Mouse (Mus musculus) Patski (cell line): ENCODE measurements around the gene 1700025G04Rik. TPM values are rescaled to one million over a fixed set of nuclear protein-coding genes. Genes with fewer than 3 reads are reported as not detected.
"Not testable (repeated sequence)": the region's sequence is repeated elsewhere in the genome, so short reads cannot be mapped to it uniquely, and the experiment has no call there.

Source experiments
- ATAC-seq: fragments of 100-300 bp; one replicate; pipeline ENCODE4 v1.8.0; 2021
- CTCF ChIA-PET: fragments of 350-600 bp; sonication (Branson Sonifier 250); formaldehyde crosslinking; loops from one replicate; lab custom pipeline; 2022; ENCODE audit warnings: inconsistent platforms; lab: Charles Lee
- POLR2A ChIA-PET: fragments of 350-600 bp; sonication (Branson Sonifier 250); formaldehyde crosslinking; loops from one replicate; lab custom pipeline; 2022; ENCODE audit warnings: antibody characterized with exemption, inconsistent platforms; lab: Charles Lee
- DNase-seq: peaks from one replicate; pipeline ENCODE4 v3.0.0-alpha.2; 2011; ENCODE audit warnings: low read depth, low spot score
- H3K27me3 ChIP-seq: fragments of 371-371 bp; one replicate; pipeline ENCODE4 v1.5.1; 2021
- CTCF ChIP-seq: fragments of 100-300 bp; IDR thresholded peaks from one replicate; pipeline ENCODE4 v1.5.1; 2021
- in situ Hi-C: fragments of 300-500 bp; cut with MboI; formaldehyde crosslinking; loops from 3 replicates; pipeline ENCODE4 v1.11.1; 2018; ENCODE audit warnings: low pct_unique_long_range_greater_than_20kb, mixed read lengths
- polyA plus RNA-seq: library from polyadenylated mRNA; unstranded; gene quantifications from one replicate; pipeline ENCODE4 v1.2.3, GENCODE M21; 2021

Gene 1700025G04Rik
- polyA plus RNA-seq, 1 experiment from 2014 or later: 56.7 TPM

DNA sequence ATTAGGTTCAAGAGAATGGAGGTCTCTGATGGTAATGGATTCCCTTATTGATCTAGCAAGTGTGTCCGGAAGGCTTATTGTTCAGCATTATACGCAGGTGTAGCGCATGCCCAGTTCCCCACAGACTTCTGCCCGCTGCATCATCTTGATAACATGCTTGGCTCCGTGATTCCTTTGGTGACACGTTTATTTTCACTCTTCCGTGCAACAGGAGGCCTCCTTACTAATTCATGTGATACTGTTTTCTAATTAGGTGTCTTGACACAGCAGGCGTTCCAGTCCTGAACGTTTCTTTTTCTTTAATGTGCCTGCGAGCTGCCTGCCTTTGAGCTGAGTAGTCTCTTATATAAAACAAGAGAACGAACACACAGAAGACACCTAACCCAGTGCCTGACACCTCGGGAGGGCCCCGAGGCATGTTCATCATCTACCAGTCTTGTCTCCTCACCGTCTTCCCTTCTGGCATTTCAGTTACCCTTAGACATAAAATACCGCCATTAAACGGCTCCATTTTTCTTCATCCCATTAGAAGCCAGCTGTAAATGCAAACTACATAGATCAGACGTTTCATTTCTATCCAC lies 244.6 kb downstream of the 1700025G04Rik start:
- no peak for TF ChIP-seq CTCF
- in situ Hi-C loops: loop anchor here (25.0 kb wide), 1 partner anchor 667 kb away; no protein-coding TSS in a partner anchor
- POLR2A ChIA-PET: no interaction called here
- CTCF ChIA-PET: interaction anchor here (2.6 kb wide), 1 partner anchor 15 kb away, joined by 6 read pairs; no protein-coding TSS in a partner anchor
- ATAC-seq: no peak
- DNase-seq: no peak
- no peaks in the 10 kb centered on the region for H3K27me3 ChIP-seq

DNA sequence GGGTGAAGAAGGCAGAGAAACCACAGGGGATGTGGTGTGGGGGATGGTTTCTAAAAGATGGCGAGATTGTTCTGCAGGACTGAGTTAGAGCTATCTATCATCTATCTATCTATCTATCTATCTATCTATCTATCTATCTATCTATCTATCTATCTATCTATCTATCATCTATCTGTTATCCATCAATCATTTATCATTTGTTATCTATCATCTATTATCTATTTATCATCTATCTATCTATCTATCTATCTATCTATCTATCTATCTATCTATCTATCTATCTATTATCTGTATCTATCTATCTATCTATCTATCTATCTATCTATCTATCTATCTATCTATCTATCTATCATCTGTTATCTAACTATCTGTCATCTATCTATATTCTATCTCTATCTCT lies 249.6 kb downstream of the 1700025G04Rik start:
- not testable (repeated sequence) for DNase-seq

DNA sequence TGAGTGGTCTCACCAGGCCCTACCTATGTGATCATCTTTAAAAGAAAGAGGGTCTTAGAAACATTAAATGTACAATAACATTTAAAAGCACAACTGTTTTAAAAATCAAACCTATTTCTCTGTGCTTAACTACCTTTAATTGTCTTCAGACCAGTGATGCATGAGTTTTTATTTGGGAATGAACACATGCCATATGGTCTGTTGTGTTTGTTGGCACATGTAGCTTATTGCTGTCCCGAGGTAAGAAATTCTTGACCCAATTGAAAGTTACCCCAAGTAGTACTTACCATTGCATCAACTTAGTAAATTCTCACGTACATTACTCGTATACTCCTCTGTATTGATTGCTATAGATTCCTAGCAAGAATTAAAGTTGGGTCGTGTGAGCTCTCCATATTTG lies 254.7 kb downstream of the 1700025G04Rik start:
- H3K27me3 ChIP-seq: no peaks in the 10 kb centered on the region
- in situ Hi-C loops: loop anchor here (25.0 kb wide), 1 partner anchor 677 kb away; no protein-coding TSS in a partner anchor
- DNase-seq: no peak
- POLR2A ChIA-PET: no interaction called here
- ATAC-seq: no peak
- no peak for TF ChIP-seq CTCF
- CTCF ChIA-PET: interaction anchor here (1.0 kb wide), 1 partner anchor 534 kb away, joined by 3 read pairs; no protein-coding TSS in a partner anchor

More for the DNA sequence above, 249.6 kb downstream of the 1700025G04Rik start:
- CTCF ChIA-PET, H3K27me3 ChIP-seq, ATAC-seq, POLR2A ChIA-PET: not testable (repeated sequence)
- in situ Hi-C loops: loop anchor here (25.0 kb wide), 1 partner anchor 672 kb away; no protein-coding TSS in a partner anchor

DNA sequence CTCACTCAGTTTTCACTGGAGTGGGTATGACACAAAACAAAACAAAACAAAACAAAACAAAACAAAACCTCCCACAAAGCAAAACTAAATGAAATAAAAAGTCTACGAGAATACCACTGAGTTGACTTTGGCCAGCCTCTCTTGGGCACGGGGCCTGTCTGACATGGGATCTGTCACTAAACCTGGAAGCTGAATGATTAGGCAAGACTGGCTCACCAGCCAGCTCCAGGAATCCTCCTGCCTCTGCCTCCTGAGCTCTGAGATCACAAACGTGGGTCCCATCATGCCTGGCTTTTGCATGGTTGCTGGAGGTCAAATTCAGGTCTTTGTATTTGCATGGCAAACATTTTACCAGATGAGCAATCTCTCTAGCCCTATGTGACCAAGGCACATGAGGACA lies 258.1 kb downstream of the 1700025G04Rik start:
- ATAC-seq (no peak), DNase-seq (no peak)
- no peaks in the 10 kb centered on the region for H3K27me3 ChIP-seq
- ChIA-PET POLR2A (no interaction called here), CTCF (no interaction called here)
- TF ChIP-seq CTCF: no peak
- in situ Hi-C loops: loop anchor here (25.0 kb wide), 1 partner anchor 681 kb away; no protein-coding TSS in a partner anchor

DNA sequence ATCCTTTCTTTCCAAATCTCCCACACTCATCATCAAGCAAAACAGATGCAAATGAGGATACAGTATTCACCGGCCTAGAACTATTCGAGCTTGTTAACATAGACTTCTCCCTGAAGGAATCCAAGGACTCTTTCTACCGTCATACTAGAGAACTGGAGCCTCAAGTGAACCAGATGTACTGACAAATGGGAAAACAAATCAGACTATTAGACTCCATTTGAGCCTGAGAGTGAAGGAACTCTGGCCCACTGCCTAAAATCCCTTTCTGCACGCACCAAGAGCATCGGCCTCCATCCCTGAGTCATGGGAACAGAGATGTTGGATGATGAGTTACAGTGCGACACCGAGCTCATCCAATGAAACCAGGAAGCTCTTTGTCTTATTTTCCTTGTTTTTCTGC lies 264.9 kb downstream of the 1700025G04Rik start:
- no peak for TF ChIP-seq CTCF
- H3K27me3 ChIP-seq: no peaks in the 10 kb centered on the region
- ChIA-PET CTCF (no interaction called here), POLR2A (no interaction called here)
- DNase-seq (no peak), ATAC-seq (no peak)
- in situ Hi-C loops: loop anchor here (25.0 kb wide), 1 partner anchor 687 kb away; no protein-coding TSS in a partner anchor

DNA sequence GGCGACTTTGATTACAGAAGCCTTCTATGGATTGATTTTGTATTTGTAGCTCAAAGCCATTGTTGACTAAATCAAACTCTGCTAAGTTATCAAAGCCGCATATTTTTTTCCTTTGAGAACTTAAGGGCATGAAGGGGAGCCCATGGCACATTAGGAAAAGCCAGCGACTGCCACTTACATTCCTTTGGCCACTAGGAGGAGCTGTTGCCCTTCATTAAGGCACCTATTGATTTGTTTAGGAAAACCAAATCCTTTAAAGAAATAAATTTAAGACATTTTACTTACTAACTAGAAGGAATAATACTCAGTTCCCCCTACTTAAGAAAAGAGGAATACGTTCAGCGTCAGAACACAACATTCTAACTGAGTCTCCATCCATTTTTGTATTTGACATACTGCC lies 269.5 kb downstream of the 1700025G04Rik start:
- no peaks in the 10 kb centered on the region for H3K27me3 ChIP-seq
- POLR2A ChIA-PET: interaction anchor here (0.6 kb wide), 1 partner anchor 461 kb away, joined by 3 read pairs; no protein-coding TSS in a partner anchor
- ATAC-seq (no peak), DNase-seq (peak; percentile 10)
- in situ Hi-C loops: loop anchor here (5.0 kb wide), 2 partner anchors 467 to 547 kb away; no protein-coding TSS in a partner anchor
- CTCF ChIA-PET: interaction anchor here (0.8 to 3.0 kb wide), 7 partner anchors 14 to 548 kb away, joined by 3 to 14 read pairs (median 4); no protein-coding TSS in a partner anchor
- peak; percentile 84 for TF ChIP-seq CTCF

DNA sequence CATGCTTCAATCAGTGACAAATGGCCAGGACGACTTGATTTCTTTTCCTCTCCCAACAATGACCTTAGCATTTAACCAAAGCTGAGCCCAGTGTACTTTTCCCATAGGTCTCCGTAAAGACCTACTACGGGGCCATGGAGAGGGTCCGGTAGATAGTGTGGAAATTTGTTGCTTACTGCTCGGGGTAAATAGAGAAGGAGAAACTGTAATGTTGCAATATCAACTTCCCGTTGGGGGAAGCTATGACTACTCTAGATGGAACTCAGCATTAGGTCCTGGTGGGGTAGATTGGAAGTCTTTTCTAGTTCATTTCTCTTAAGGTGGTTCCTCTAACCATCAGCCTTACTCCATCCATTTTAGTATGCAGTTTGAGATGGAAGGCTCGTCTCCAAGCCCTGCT lies 270.7 kb downstream of the 1700025G04Rik start:
- in situ Hi-C loops: no loop called here
- no peak for ATAC-seq
- CTCF ChIA-PET: interaction anchor here (1.4 to 3.0 kb wide), 2 partner anchors 469 to 549 kb away, joined by 4 to 14 read pairs; no protein-coding TSS in a partner anchor
- POLR2A ChIA-PET: interaction anchor here (0.8 kb wide), 1 partner anchor 72 kb away, joined by 3 read pairs; no protein-coding TSS in a partner anchor
- DNase-seq: no peak
- TF ChIP-seq CTCF: no peak
- H3K27me3 ChIP-seq: no peaks in the 10 kb centered on the region

DNA sequence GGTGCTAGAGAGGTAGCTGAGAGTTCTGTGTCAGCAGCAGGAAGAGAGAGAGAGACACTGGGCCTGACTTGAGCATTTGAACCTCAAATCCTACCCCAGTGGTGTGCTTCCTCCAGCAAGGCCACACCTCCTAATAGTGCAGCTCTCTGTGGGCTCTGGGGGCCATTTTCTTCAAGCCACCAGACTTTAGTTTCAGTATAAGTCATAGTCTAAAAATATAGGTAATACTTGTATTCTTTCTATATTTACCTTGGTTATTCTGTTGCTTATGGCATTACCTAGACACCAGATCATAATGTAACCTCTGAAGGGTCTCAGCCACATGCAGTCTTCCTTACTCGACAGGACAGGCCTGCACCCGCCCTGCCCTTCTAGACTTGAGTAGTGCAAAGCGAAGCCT lies 273.9 kb downstream of the 1700025G04Rik start:
- in situ Hi-C loops: no loop called here
- ATAC-seq: no peak
- CTCF ChIA-PET: interaction anchor here (1.2 kb wide), 1 partner anchor 475 kb away, joined by 3 read pairs; no protein-coding TSS in a partner anchor
- DNase-seq: no peak
- no peak for TF ChIP-seq CTCF
- POLR2A ChIA-PET: no interaction called here
- H3K27me3 ChIP-seq: no peaks in the 10 kb centered on the region

DNA sequence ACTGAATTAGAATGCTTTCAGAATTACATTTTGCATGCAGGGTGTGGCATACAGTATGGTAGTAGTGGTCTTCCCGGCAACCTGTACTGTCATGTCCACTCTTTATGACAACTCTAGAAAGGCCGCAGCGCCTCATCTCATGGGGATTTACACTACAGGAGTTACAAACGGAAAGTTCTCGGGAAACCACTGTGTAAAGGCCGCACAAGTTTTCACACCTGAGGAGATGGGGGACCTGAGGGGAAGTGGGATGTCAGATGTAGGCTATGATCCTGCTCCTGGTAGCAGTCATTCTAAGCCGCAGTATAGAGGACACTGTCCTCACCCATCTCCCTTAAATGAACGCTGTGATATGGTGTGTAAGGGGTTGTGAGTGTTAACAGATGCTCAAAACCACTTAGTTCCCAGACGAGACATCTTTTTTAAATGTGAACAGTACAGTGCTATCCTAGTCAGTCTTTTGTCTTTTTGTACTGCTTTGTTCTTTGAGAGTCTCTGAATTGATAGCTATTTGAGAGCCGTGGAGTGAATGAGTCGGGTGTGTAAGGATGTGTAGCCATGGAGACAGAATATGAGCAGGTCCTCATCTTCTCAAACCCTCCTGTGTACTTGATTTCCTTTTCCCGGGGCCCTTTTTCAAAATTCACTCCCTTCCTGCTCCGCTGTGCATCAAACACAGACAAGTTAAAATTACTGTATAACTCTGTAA lies 277.8 kb downstream of the 1700025G04Rik start:
- POLR2A ChIA-PET: no interaction called here
- in situ Hi-C loops: no loop called here
- TF ChIP-seq CTCF: no peak
- H3K27me3 ChIP-seq: no peaks in the 10 kb centered on the region
- DNase-seq (no peak), ATAC-seq (no peak)
- CTCF ChIA-PET: no interaction called here

DNA sequence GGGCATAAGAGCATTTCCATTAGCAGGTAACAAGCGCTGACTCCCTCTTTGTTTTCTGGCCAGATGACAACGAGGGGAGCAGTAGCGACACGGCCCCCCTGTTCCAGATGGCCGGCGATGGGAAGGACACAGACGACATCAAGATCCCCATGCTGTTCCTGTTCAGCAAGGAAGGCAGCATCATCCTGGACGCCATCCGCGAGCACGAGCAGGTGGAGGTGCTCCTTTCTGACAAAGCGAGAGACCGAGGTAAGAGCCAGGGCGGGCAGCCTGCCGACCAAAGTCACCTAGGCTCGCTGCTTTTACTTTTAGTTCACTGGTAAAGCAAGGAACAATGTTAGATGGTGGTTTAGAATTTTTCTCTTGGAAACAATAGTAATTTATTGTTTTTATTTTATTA lies 278.5 kb downstream of the 1700025G04Rik start:
- no peak for ATAC-seq
- in situ Hi-C loops: no loop called here

More for the DNA sequence above, 278.5 kb downstream of the 1700025G04Rik start:
- CTCF ChIA-PET: no interaction called here
- POLR2A ChIA-PET: no interaction called here
- DNase-seq: no peak
- TF ChIP-seq CTCF: no peak
- H3K27me3 ChIP-seq: no peaks in the 10 kb centered on the region
